Mouse (Mus musculus) midbrain, embryonic 11.5 days (tissue): ENCODE measurements around the gene Ccdc152. TPM values are rescaled to one million over a fixed set of nuclear protein-coding genes. Genes with fewer than 3 reads are reported as not detected.
"Not testable (repeated sequence)": the region's sequence is repeated elsewhere in the genome, so short reads cannot be mapped to it uniquely, and the experiment has no call there.

Experiments used
- ATAC-seq: fragments of 200-750 bp; cut with Nextera tagmentation; 2 replicates; pipeline ENCODE4 v1.8.0; 2017; ENCODE audit warnings: moderate TSS enrichment, moderate library complexity; ENCODE audit not compliant: low FRiP score
- DNase-seq: peaks from one replicate; pipeline ENCODE4 v3.0.0; 2015; ENCODE audit warnings: low spot score; ENCODE audit errors: missing footprints
- H3K27ac ChIP-seq: fragments of 300-500 bp; sonication (generic); 2 replicates; pipeline ENCODE4 v1.5.1; 2014; ENCODE audit warnings: low read depth, low read length
- H3K27me3 ChIP-seq: fragments of 300-500 bp; sonication (generic); 2 replicates; pipeline ENCODE4 v1.6.1; 2014; ENCODE audit warnings: mild to moderate bottlenecking, low read length, moderate library complexity, mixed read lengths; ENCODE audit not compliant: control insufficient read depth, insufficient read depth
- H3K36me3 ChIP-seq: fragments of 300-500 bp; sonication (generic); 2 replicates; pipeline ENCODE4 v1.6.1; 2014; ENCODE audit warnings: mild to moderate bottlenecking, low read length, moderate library complexity, mixed read lengths; ENCODE audit not compliant: control insufficient read depth, insufficient read depth
- H3K4me1 ChIP-seq: fragments of 300-500 bp; sonication (generic); 2 replicates; pipeline ENCODE4 v1.6.1; 2014; ENCODE audit warnings: low read length; ENCODE audit not compliant: control insufficient read depth, insufficient read depth
- H3K4me2 ChIP-seq: fragments of 300-500 bp; sonication (generic); 2 replicates; pipeline ENCODE4 v1.6.1; 2014; ENCODE audit warnings: mild to moderate bottlenecking, moderate library complexity
- H3K4me3 ChIP-seq: fragments of 300-500 bp; sonication (generic); 2 replicates; pipeline ENCODE4 v1.5.1; 2014; ENCODE audit warnings: low read depth, low read length
- H3K9ac ChIP-seq: fragments of 300-500 bp; sonication (generic); 2 replicates; pipeline ENCODE4 v1.6.1; 2014; ENCODE audit warnings: low read length
- H3K9me3 ChIP-seq: fragments of 300-500 bp; sonication (generic); 2 replicates; pipeline ENCODE4 v1.6.1; 2016; ENCODE audit warnings: low read length; ENCODE audit not compliant: control insufficient read depth
- WGBS: fragments of 180-500 bp; shearing (Covaris S2); extraction: QIAGEN DNeasy Blood & Tissue Kit; methylation state at CpG from one replicate; pipeline ENCODE4 v1.1.7; 2014; 5-methylcytosine and 5-hydroxymethylcytosine counted together
- polyA plus RNA-seq: library from polyadenylated mRNA; unstranded; fragments of >200 nt; fragmentation: Nextera tagmentation; extraction: Ambion mirVana; gene quantifications from 2 replicates; pipeline ENCODE4 v1.2.1, GENCODE M21; 2014

Gene Ccdc152
- polyA plus RNA-seq, 1 experiment from 2014 or later = 0.16 TPM

GRCm38 (mm10) chr15:3251031-3251717 is 52.2 kb downstream of the Ccdc152 start:
- H3K9ac ChIP-seq = no peak overlapping the region

GRCm38 (mm10) chr15:3250620-3251019 is 52.7 kb downstream of the Ccdc152 start:
- no peaks in the 10 kb centered on the region for H3K36me3 ChIP-seq
- ATAC-seq (no peak), DNase-seq (no peak)
- no peak overlapping the region for H3K27ac ChIP-seq
- no peaks in the 10 kb centered on the region for H3K4me1 ChIP-seq
- no peaks in the 10 kb centered on the region for H3K27me3 ChIP-seq
- no peaks in the 10 kb centered on the region for H3K9me3 ChIP-seq
- no peak overlapping the region for H3K4me3 ChIP-seq
- WGBS = 94% methylated on average over 2 of the region's 2 CpGs
- no peak overlapping the region for H3K9ac ChIP-seq
- H3K4me2 ChIP-seq = no peak overlapping the region

More at GRCm38 (mm10) chr15:3251031-3251717, 52.2 kb downstream of the Ccdc152 start:
- 88% methylated on average over 3 of the region's 3 CpGs for WGBS
- no peaks in the 10 kb centered on the region for H3K36me3 ChIP-seq
- H3K27ac ChIP-seq = no peak overlapping the region
- H3K4me3 ChIP-seq = no peak overlapping the region
- DNase-seq = no peak
- H3K27me3 ChIP-seq = no peaks in the 10 kb centered on the region
- no peak for ATAC-seq
- H3K9me3 ChIP-seq = no peaks in the 10 kb centered on the region
- H3K4me1 ChIP-seq = no peaks in the 10 kb centered on the region
- no peak overlapping the region for H3K4me2 ChIP-seq

GRCm38 (mm10) chr15:3245036-3245435 is 58.3 kb downstream of the Ccdc152 start:
- not testable (repeated sequence) for DNase-seq, H3K4me2 ChIP-seq, H3K4me1 ChIP-seq, H3K27me3 ChIP-seq, H3K4me3 ChIP-seq, H3K36me3 ChIP-seq, H3K9me3 ChIP-seq, H3K9ac ChIP-seq, ATAC-seq, H3K27ac ChIP-seq
- 90% methylated on average over 10 of the region's 10 CpGs for WGBS

- H3K4me3 ChIP-seq = no peak overlapping the region
- no peak overlapping the region for H3K9ac ChIP-seq
- H3K9me3 ChIP-seq = no peaks in the 10 kb centered on the region
- H3K4me2 ChIP-seq = no peak overlapping the region
- ATAC-seq (peak; percentile 35; the same call in 1 of the 2 replicates), DNase-seq (no peak)
- no peak overlapping the region for H3K27ac ChIP-seq
- no peaks in the 10 kb centered on the region for H3K27me3 ChIP-seq
- 69% methylated on average over 1 of the region's 1 CpGs for WGBS
- no peaks in the 10 kb centered on the region for H3K4me1 ChIP-seq
- H3K36me3 ChIP-seq = no peaks in the 10 kb centered on the region
Observed at GRCm38 (mm10) chr15:3237963-3238362, 65.4 kb downstream of the Ccdc152 start.

- H3K27ac ChIP-seq = no peak overlapping the region
- H3K9ac ChIP-seq = no peak overlapping the region
- no peak overlapping the region for H3K4me2 ChIP-seq
- no peaks in the 10 kb centered on the region for H3K27me3 ChIP-seq
- no peaks in the 10 kb centered on the region for H3K9me3 ChIP-seq
- no peak for ATAC-seq
- peaks cover 3% of the 10 kb centered on the region; the same call in 1 of the 2 replicates for H3K4me1 ChIP-seq
- H3K36me3 ChIP-seq = no peaks in the 10 kb centered on the region
- no peak overlapping the region for H3K4me3 ChIP-seq
- no peak for DNase-seq
- WGBS = 81% methylated on average over 2 of the region's 2 CpGs
Observed at GRCm38 (mm10) chr15:3236338-3236737, 67.0 kb downstream of the Ccdc152 start.

GRCm38 (mm10) chr15:3233837-3234551 is 69.3 kb downstream of the Ccdc152 start:
- no peak for DNase-seq
- H3K36me3 ChIP-seq = no peaks in the 10 kb centered on the region
- no peak overlapping the region for H3K4me2 ChIP-seq
- no peak overlapping the region for H3K9ac ChIP-seq
- H3K27ac ChIP-seq = no peak overlapping the region
- no peak for ATAC-seq
- H3K27me3 ChIP-seq = no peaks in the 10 kb centered on the region
- no peak overlapping the region for H3K4me3 ChIP-seq
- H3K4me1 ChIP-seq = peaks cover 3% of the 10 kb centered on the region; the same call in 1 of the 2 replicates
- H3K9me3 ChIP-seq = no peaks in the 10 kb centered on the region
- WGBS = 93% methylated on average over 3 of the region's 3 CpGs

GRCm38 (mm10) chr15:3232168-3232835 is 71.0 kb downstream of the Ccdc152 start:
- ATAC-seq (peak; percentile 69; the same call in 1 of the 2 replicates), DNase-seq (no peak)
- 42% methylated on average over 9 of the region's 9 CpGs for WGBS
- no peak overlapping the region for H3K4me2 ChIP-seq
- no peak overlapping the region for H3K9ac ChIP-seq
- H3K36me3 ChIP-seq = no peaks in the 10 kb centered on the region
- H3K9me3 ChIP-seq = no peaks in the 10 kb centered on the region
- peaks cover 3% of the 10 kb centered on the region; the same call in 1 of the 2 replicates for H3K4me1 ChIP-seq
- H3K4me3 ChIP-seq = no peak overlapping the region
- no peak overlapping the region for H3K27ac ChIP-seq
- no peaks in the 10 kb centered on the region for H3K27me3 ChIP-seq

GRCm38 (mm10) chr15:3231004-3231403 is 72.3 kb downstream of the Ccdc152 start:
- ATAC-seq (no peak), DNase-seq (no peak)
- Histone ChIP-seq H3K4me3 (no peak overlapping the region), H3K4me2 (no peak overlapping the region), H3K27me3 (no peaks in the 10 kb centered on the region), H3K36me3 (no peaks in the 10 kb centered on the region), H3K4me1 (peaks cover 3% of the 10 kb centered on the region; the same call in 1 of the 2 replicates), H3K9me3 (no peaks in the 10 kb centered on the region), H3K9ac (no peak overlapping the region), H3K27ac (no peak overlapping the region)
- WGBS = 92% methylated on average over 4 of the region's 4 CpGs
